Mouse (Mus musculus) lung, embryonic 16.5 days (tissue): ENCODE results near the gene Elavl2. TPM values are rescaled to one million over a fixed set of nuclear protein-coding genes. Genes with fewer than 3 reads are reported as not detected.
"Not testable (repeated sequence)": the region's sequence is repeated elsewhere in the genome, so short reads cannot be mapped to it uniquely, and the experiment has no call there.

Source experiments
- ATAC-seq: fragments of 200-750 bp; cut with Nextera tagmentation; 2 replicates; pipeline ENCODE4 v1.8.0; 2017; ENCODE audit warnings: low read depth, mild to moderate bottlenecking, moderate library complexity
- H3K27ac ChIP-seq: fragments of 300-500 bp; sonication (generic); 2 replicates; pipeline ENCODE4 v1.5.1; 2014; ENCODE audit warnings: mild to moderate bottlenecking, control low read depth, low read length
- H3K27me3 ChIP-seq: fragments of 300-500 bp; sonication (generic); 2 replicates; pipeline ENCODE4 v1.6.1; 2014; ENCODE audit warnings: low read depth, low read length, mixed read lengths; ENCODE audit not compliant: control insufficient read depth, insufficient read depth
- H3K36me3 ChIP-seq: fragments of 300-500 bp; sonication (generic); 2 replicates; pipeline ENCODE4 v1.6.1; 2014; ENCODE audit warnings: low read length; ENCODE audit not compliant: control insufficient read depth, insufficient read depth
- H3K4me1 ChIP-seq: fragments of 300-500 bp; sonication (generic); replicated peaks from 2 replicates; pipeline ENCODE4 v1.6.1; 2014; ENCODE audit warnings: low read length, mixed read lengths; ENCODE audit not compliant: control insufficient read depth, insufficient read depth
- H3K4me2 ChIP-seq: fragments of 300-500 bp; sonication (generic); 2 replicates; pipeline ENCODE4 v1.6.1; 2014; ENCODE audit warnings: low read depth, low read length, control low read depth
- H3K4me3 ChIP-seq: fragments of 300-500 bp; sonication (generic); 2 replicates; pipeline ENCODE4 v1.5.1; 2014; ENCODE audit warnings: mild to moderate bottlenecking, low read length, control low read depth
- H3K9ac ChIP-seq: fragments of 300-500 bp; sonication (generic); 2 replicates; pipeline ENCODE4 v1.6.1; 2014; ENCODE audit warnings: low read length, control low read depth
- H3K9me3 ChIP-seq: fragments of 300-500 bp; sonication (generic); 2 replicates; pipeline ENCODE4 v1.6.1; 2016; ENCODE audit warnings: low read length; ENCODE audit not compliant: control insufficient read depth
- WGBS: fragments of 180-500 bp; shearing (Covaris S2); extraction: QIAGEN DNeasy Blood & Tissue Kit; methylation state at CpG from one replicate; pipeline ENCODE4 v1.1.7; 2014; 5-methylcytosine and 5-hydroxymethylcytosine counted together
- polyA plus RNA-seq: library from polyadenylated mRNA; unstranded; fragments of >200 nt; fragmentation: Nextera tagmentation; extraction: Ambion mirVana; gene quantifications from 2 replicates; pipeline ENCODE4 v1.2.1, GENCODE M21; 2015

Elavl2 gene
- polyA plus RNA-seq, 1 experiment from 2014 or later, result 3.2 TPM

DNA sequence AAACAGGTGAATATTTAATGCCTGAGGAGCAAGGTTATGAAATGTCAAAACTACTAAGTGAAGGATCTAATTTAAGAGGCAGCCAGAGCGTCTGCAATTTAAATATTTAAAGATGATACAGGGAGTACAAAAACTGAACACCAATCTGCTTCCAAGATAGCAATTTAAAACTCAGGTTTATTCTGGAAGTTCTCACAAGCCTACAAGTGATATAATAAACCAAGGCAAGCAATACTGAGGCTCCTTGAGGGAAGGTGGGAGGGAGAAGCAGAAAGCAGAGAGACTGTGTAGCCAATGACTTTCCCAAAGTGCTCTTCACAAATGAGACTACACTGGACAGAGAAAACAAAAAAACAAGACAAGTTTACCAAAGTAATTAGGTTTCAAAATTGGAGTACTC is 132.2 kb downstream of the Elavl2 start:
- WGBS, result 76% methylated on average over 1 of the region's 1 CpGs
- ATAC-seq, result no peak
- H3K27ac ChIP-seq, result no peak overlapping the region
- no peak overlapping the region for H3K9ac ChIP-seq
- no peaks in the 10 kb centered on the region for H3K9me3 ChIP-seq
- no peaks in the 10 kb centered on the region for H3K36me3 ChIP-seq
- H3K4me3 ChIP-seq, result no peak overlapping the region
- no peaks in the 10 kb centered on the region for H3K27me3 ChIP-seq
- H3K4me1 ChIP-seq, result no peaks in the 10 kb centered on the region; the same call in 1 of the 2 replicates
- no peak overlapping the region for H3K4me2 ChIP-seq

- no peaks in the 10 kb centered on the region; the same call in 1 of the 2 replicates for H3K4me1 ChIP-seq
- H3K27me3 ChIP-seq, result no peaks in the 10 kb centered on the region
- 73% methylated on average over 19 of the region's 19 CpGs for WGBS
- peak; percentile 67 for ATAC-seq
- H3K27ac ChIP-seq, result no peak overlapping the region
- no peak overlapping the region for H3K4me3 ChIP-seq
- H3K9me3 ChIP-seq, result no peaks in the 10 kb centered on the region
- no peak overlapping the region for H3K4me2 ChIP-seq
- H3K36me3 ChIP-seq, result no peaks in the 10 kb centered on the region
- H3K9ac ChIP-seq, result no peak overlapping the region
These were observed 136.7 kb downstream of the Elavl2 start for GRCm38 (mm10) chr4:91263733-91264440.

DNA sequence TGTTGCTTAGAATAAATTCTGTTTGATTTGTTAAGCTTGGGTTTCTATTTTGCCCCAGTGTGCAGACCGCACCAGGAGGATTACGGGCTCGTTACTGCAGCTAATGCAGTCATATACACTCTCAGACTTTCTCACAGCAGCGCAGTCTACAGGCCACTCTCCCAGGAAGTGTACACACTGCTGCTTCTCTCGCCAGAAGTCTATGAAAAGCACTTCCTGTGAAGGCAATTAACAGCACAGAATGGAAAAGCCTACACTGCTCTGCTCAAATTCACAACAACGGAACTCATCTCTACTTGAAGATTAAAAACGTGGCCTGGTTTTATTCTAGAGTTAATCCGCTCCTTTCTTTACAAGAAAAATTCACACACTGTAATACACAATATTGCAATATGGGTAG is 137.7 kb downstream of the Elavl2 start:
- WGBS, result 79% methylated on average over 8 of the region's 8 CpGs
- Histone ChIP-seq H3K4me3 (no peak overlapping the region), H3K36me3 (no peaks in the 10 kb centered on the region), H3K9ac (no peak overlapping the region), H3K4me2 (no peak overlapping the region), H3K27ac (no peak overlapping the region), H3K4me1 (no peaks in the 10 kb centered on the region; the same call in 1 of the 2 replicates), H3K9me3 (no peaks in the 10 kb centered on the region), H3K27me3 (no peaks in the 10 kb centered on the region)
- ATAC-seq, result no peak

DNA sequence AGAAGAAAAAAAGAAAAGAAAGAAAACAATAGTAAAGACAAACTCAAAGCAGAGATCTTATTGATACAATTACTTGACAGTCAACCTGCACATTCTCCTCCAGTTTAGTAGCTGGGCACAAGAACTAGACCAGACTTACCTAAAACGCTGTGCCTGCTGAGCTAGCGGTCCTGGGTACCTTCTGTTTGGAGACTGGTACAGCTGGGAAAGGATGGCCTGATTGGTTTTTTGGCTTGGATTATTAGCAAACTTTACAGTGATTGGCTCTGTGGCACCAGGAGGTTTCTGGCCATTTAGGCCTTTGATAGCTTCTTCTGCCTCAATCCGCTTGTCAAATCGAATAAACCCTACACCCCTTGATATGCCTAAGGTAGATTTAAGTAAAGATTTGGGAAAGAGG is 140.0 kb downstream of the Elavl2 start:
- Histone ChIP-seq H3K27ac (no peak overlapping the region), H3K36me3 (no peaks in the 10 kb centered on the region), H3K9ac (no peak overlapping the region), H3K27me3 (no peaks in the 10 kb centered on the region), H3K4me3 (no peak overlapping the region), H3K4me2 (no peak overlapping the region), H3K9me3 (no peaks in the 10 kb centered on the region), H3K4me1 (no peaks in the 10 kb centered on the region; the same call in 1 of the 2 replicates)
- 94% methylated on average over 4 of the region's 4 CpGs for WGBS
- no peak for ATAC-seq

DNA sequence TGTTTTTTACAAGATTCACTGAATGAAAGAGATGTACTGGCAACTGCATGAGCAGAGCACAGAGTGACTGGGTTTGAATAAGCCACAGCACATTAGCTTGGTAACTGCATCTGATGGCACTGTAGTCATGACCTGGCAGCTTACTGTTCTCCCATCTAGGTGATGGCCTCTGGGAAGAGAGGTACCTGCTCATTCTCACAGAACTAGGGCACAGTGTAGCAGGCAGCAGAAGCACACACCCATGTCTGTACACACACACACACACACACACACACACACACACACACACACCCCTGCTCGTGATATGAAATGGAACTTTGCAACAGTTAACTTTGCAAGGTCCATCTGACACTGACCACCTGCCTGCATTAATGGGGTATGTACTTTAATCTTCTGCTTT is 151.9 kb downstream of the Elavl2 start:
- Histone ChIP-seq H3K4me1 (no peaks in the 10 kb centered on the region), H3K4me3 (no peak overlapping the region), H3K4me2 (no peak overlapping the region), H3K27me3 (no peaks in the 10 kb centered on the region), H3K36me3 (no peaks in the 10 kb centered on the region), H3K9ac (no peak overlapping the region), H3K27ac (no peak overlapping the region), H3K9me3 (no peaks in the 10 kb centered on the region)
- WGBS, result 81% methylated on average over 1 of the region's 1 CpGs
- no peak for ATAC-seq

DNA sequence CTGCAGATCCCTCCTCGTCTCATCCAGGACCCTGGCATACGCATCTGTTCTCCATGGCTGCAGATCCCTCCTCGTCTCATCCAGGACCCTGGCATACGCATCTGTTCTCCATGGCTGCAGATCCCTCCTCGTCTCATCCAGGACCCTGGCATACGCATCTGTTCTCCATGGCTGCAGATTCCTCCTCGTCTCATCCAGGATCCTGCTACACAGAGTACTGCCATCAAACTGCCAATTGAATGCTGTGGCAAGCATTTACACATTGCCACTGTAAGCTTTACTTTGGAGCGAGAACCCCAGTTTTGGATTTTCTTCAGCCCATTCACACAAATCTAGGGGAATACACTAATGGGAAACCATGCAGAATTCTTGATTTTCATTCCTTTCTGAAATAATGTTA is 155.4 kb downstream of the Elavl2 start:
- ATAC-seq, result not testable (repeated sequence)

DNA sequence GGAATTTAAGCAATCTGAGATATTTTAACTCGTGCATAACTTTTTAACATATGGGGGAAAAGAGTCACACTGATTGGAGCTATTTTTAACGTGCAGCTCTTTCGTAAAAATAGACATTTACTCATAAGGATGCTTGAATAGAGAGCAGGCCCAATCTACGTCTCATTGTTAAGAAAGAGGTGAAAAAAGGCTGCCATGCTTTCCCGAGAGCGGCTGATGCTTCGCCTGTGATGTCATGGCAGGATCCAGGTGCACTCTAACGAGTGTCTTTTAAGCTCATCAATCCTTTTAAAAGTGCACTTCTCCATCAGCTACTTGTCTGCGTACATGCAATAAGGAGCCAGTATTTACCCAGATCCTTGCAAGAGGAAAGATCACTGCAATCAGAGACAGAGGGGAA is 156.0 kb downstream of the Elavl2 start:
- Histone ChIP-seq H3K36me3 (no peaks in the 10 kb centered on the region), H3K4me3 (no peak overlapping the region), H3K9me3 (no peaks in the 10 kb centered on the region), H3K9ac (no peak overlapping the region), H3K27ac (no peak overlapping the region), H3K27me3 (no peaks in the 10 kb centered on the region), H3K4me1 (no peaks in the 10 kb centered on the region), H3K4me2 (no peak overlapping the region)
- ATAC-seq, result no peak
- 57% methylated on average over 9 of the region's 9 CpGs for WGBS

More for the DNA sequence above, 155.4 kb downstream of the Elavl2 start:
- not testable (repeated sequence) for H3K27me3 ChIP-seq, H3K4me2 ChIP-seq, H3K4me3 ChIP-seq, H3K9me3 ChIP-seq, H3K4me1 ChIP-seq, H3K9ac ChIP-seq, H3K27ac ChIP-seq, H3K36me3 ChIP-seq
- WGBS, result 92% methylated on average over 4 of the region's 8 CpGs

- no peak overlapping the region for H3K4me3 ChIP-seq
- no peak for ATAC-seq
These were observed 156.7 kb downstream of the Elavl2 start for GRCm38 (mm10) chr4:91243896-91244295.

GRCm38 (mm10) chr4:91238739-91239485 is 161.7 kb downstream of the Elavl2 start:
- Histone ChIP-seq H3K9ac (no peak overlapping the region), H3K9me3 (no peaks in the 10 kb centered on the region), H3K4me3 (no peak overlapping the region), H3K27me3 (no peaks in the 10 kb centered on the region), H3K4me1 (no peaks in the 10 kb centered on the region), H3K27ac (no peak overlapping the region), H3K36me3 (no peaks in the 10 kb centered on the region), H3K4me2 (no peak overlapping the region)
- WGBS, result 66% methylated on average over 6 of the region's 6 CpGs
- no peak for ATAC-seq

More at GRCm38 (mm10) chr4:91243896-91244295, 156.7 kb downstream of the Elavl2 start:
- Histone ChIP-seq H3K27ac (no peak overlapping the region), H3K4me2 (no peak overlapping the region), H3K27me3 (no peaks in the 10 kb centered on the region), H3K9me3 (no peaks in the 10 kb centered on the region), H3K9ac (no peak overlapping the region), H3K36me3 (no peaks in the 10 kb centered on the region), H3K4me1 (no peaks in the 10 kb centered on the region)
- 83% methylated on average over 4 of the region's 4 CpGs for WGBS
